Mouse (Mus musculus) inflammation-experienced regulatory T-cells, adult 6 months (primary cell): ENCODE measurements around the gene Cdc42bpb. TPM values are rescaled to one million over a fixed set of nuclear protein-coding genes. Genes with fewer than 3 reads are reported as not detected.

ENCODE experiments used
- ATAC-seq: one replicate; pipeline ENCODE4 v1.8.0; 2017
- polyA plus RNA-seq, 3 experiments: library from polyadenylated mRNA; unstranded; fragments of 100-300 nt; shearing (Covaris generic); gene quantifications; one replicate each; pipeline ENCODE4 v1.2.1; 2017

Cdc42bpb gene
- polyA plus RNA-seq, 3 experiments from 2014 or later = 0.19 to 1.3 (median 0.67) TPM

- no peak for ATAC-seq
These were observed 39.6 kb downstream of the Cdc42bpb start for GRCm38 (mm10) chr12:111337864-111338354.

- no peak for ATAC-seq
These were observed 44.4 kb downstream of the Cdc42bpb start for GRCm38 (mm10) chr12:111333020-111333605.

GRCm38 (mm10) chr12:111332443-111332842 is 45.1 kb downstream of the Cdc42bpb start:
- ATAC-seq = no peak

- ATAC-seq = no peak
These were observed 45.9 kb downstream of the Cdc42bpb start for GRCm38 (mm10) chr12:111331573-111331972.

- no peak for ATAC-seq
These were observed 48.2 kb downstream of the Cdc42bpb start for GRCm38 (mm10) chr12:111329281-111329680.

GRCm38 (mm10) chr12:111328360-111328759 is 49.2 kb downstream of the Cdc42bpb start:
- no peak for ATAC-seq

GRCm38 (mm10) chr12:111325744-111326424 is 51.6 kb downstream of the Cdc42bpb start:
- ATAC-seq = no peak

GRCm38 (mm10) chr12:111324949-111325348 is 52.6 kb downstream of the Cdc42bpb start:
- no peak for ATAC-seq

- ATAC-seq = no peak
These were observed 53.0 kb downstream of the Cdc42bpb start for GRCm38 (mm10) chr12:111324536-111324935.

- ATAC-seq = no peak
These were observed 54.1 kb downstream of the Cdc42bpb start for GRCm38 (mm10) chr12:111323423-111323822.

GRCm38 (mm10) chr12:111321832-111322231 is 55.7 kb downstream of the Cdc42bpb start:
- ATAC-seq = no peak

- no peak for ATAC-seq
These were observed 57.0 kb downstream of the Cdc42bpb start for GRCm38 (mm10) chr12:111320549-111320948.

GRCm38 (mm10) chr12:111317694-111318093 is 59.8 kb downstream of the Cdc42bpb start:
- ATAC-seq = no peak

- ATAC-seq = no peak
These were observed 63.2 kb downstream of the Cdc42bpb start for GRCm38 (mm10) chr12:111314273-111314672.

GRCm38 (mm10) chr12:111311775-111312174 is 65.7 kb downstream of the Cdc42bpb start:
- no peak for ATAC-seq

- ATAC-seq = no peak
These were observed 67.6 kb downstream of the Cdc42bpb start for GRCm38 (mm10) chr12:111309931-111310330.

- ATAC-seq = no peak
These were observed 68.3 kb downstream of the Cdc42bpb start for GRCm38 (mm10) chr12:111309256-111309655.

GRCm38 (mm10) chr12:111306821-111307220 is 70.7 kb downstream of the Cdc42bpb start:
- ATAC-seq = no peak

GRCm38 (mm10) chr12:111303702-111304337 is 73.7 kb downstream of the Cdc42bpb start:
- no peak for ATAC-seq

GRCm38 (mm10) chr12:111302018-111302345 is 75.5 kb downstream of the Cdc42bpb start:
- ATAC-seq = no peak

- no peak for ATAC-seq
These were observed 76.0 kb downstream of the Cdc42bpb start for GRCm38 (mm10) chr12:111301322-111302017.

- no peak for ATAC-seq
These were observed 84.5 kb downstream of the Cdc42bpb start for GRCm38 (mm10) chr12:111293025-111293424.

- no peak for ATAC-seq
These were observed 93.0 kb downstream of the Cdc42bpb start for GRCm38 (mm10) chr12:111284532-111284931.
